Mouse (Mus musculus) T-cell, adult 2 months (primary cell): Measurements from ENCODE around the gene Agtpbp1.

Experiments
- DNase-seq: peaks from one replicate; pipeline ENCODE4 v3.0.0; 2022; ENCODE audit warnings: low spot score

The Agtpbp1 gene

DNA sequence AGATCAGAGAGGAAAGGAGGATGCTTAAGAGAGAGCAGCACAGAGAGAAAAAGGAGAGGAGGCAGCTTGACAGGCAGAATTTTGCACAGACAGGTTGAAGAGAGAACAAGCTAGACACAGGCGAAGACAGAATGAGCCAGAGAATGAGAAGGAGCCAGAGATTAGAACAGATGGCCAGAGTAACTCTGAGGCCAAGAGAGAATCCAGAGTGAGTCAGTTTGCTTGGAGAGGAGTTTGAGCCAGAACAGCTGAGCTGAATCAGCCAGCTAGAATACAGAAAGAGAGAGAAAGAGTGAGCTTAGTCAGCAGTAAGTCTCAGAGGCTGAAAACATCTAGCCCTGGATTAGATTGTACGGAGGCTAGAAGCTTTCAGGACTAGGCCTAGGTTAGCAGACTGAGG is 12.5 kb downstream of the Agtpbp1 start:
- no peak for DNase-seq

DNA sequence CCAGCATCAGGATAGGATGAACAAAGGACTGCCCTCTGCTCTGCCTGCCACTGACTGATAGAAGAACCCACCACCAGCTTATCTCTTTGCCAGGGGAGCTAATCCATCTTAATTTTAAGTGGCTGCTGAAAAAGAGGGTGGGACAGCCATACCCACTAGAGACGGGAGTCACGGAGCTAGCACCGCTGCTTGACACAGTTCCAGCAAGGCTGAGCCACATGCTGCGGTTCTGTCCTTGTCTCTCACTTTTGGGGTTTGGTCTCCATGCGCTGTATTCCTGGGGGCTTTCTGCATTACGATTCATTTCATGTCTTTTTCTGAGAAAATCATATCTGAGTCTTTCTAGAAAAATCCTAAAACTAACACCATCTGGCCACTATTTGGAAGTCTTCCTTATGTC is 13.9 kb downstream of the Agtpbp1 start:
- DNase-seq, result no peak

DNA sequence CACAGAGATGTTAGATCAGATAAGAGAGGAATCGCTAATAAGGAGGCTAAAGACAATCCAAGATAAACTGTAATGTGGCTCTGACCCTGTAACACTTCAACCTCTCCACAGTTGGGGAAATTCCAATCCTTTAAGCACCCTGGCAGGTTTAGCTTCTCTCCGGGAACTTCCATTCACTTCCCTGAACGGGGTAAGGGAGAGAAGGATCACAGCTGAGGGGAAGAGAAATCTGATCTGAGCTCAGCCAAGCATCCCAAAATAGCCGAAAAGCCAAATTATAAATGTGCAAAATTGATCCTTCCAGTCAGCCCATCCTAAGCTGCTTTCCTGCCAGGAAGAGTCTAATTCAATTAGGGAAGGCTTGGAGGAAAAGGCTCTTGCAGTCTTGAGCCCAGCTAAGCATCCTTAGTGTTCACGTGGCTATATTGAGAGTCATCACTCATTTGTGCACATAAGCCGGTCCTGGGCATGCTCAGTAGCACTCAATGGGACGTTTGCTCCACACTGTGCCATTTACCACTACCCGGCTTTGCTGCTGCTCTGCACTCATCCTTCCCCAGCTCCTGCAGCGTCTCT is 19.0 kb downstream of the Agtpbp1 start:
- no peak for DNase-seq

DNA sequence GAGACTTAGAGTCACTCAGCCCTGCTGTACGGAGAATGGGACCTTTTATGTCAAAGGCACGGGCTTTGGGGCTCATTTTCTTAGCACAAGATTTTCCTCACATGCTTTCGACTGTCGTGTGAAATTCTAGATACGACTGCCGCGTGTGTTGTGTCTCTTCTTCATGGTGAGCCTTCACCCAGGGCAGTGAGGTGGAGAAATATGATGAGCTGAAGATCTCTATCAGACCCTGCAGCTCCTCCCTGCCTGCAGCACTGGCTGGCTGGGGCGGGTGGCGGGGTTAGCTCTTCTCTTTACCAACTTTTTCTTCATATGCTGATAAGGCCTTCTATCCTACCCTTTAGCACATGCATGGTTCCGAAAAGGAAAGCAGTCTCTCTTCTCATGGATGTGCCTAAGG is 20.1 kb downstream of the Agtpbp1 start:
- no peak for DNase-seq

DNA sequence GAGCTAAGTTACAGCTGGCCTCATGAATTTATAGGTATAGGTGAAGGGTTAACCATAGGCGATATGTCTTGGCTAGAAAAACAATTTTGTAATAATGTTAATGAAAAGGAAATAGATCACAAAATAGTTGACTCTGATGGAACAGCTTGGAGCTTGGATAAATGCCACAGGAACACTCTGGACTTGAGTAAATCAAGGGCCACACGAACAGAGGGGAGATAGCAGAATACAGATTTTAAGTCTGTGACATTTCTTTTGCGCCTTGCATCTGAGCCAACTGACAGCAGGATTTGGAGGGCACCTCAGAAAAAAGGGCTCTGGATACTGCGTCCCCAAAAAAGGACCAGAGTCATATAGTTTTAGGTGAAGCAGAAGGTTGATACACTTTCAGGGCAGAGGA is 20.5 kb downstream of the Agtpbp1 start:
- no peak for DNase-seq

DNA sequence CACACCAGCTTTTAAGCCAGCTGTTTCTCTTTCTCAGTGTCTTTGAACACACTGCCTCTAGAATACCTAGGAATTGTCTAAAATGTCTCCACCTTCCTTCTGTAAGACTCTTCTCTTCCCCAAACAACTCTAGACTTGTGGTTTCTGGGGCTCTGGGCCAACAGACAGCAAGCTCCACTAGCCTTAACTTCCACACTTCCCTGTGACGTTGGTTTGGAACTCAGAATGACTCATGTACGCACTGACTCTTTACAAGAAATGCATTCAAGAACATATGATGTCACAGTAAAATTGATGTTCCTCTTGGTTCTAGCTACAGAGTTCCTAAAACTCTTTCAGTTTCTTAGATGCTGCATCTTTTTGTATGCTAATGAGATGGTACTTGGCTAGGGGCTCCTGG is 22.6 kb downstream of the Agtpbp1 start:
- no peak for DNase-seq

DNA sequence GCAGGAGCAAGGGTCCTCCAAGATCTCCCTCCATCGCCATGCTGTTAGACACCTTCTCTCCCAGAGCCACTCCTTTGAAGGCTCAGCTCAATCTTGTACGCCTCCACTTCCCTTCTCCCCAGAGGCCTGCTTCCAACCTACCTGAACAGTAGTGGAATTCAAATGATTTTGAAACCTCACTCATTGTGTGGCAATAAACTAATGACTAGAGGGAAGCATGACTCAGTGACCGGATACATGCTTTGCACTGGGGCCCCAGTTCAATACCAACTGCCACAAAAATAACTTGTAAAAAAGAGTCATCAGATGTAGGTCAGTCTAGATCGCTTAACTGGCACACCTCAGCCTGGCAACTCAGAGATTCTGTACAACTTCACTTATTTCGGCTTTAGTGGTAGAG is 26.3 kb downstream of the Agtpbp1 start:
- DNase-seq, result no peak

DNA sequence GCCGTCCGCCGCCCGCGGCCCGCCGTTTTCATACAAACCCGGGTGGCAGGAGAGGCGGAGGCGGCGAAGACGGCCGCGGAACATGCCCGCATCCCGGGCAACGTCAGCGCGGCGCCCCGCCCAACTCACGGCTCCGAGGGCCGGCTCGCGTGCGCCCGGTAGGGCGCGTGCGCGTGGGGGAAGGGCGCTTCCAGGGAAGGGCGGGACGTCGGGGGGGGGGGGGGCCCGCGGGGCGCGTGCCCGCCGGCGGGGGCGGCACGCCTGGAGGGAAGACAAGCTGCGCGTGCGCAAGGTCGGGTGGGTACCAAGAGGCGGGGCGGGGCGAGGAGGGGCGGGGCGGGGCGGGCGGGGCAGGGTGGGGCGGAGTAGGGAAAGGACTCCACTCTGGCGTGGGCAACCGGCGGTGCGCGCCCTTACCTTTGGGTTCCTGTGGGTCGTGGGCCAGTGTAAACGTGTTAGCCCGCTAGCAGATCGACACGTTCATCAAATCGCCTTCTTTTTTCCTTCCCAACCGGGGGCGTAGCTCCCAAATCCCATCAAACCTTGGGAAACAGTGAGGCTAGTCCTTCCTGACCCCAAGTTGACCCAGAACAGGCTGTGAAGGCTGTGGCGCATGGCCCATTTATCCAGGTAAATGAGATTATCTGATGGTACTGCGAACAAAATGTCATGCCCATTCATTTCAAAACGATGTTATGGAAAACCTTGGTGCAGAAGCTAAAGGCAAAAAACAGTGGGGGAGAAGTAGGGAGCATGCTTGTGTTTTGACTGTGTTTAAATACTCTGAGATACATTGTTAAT is 27.6 kb downstream of the Agtpbp1 start:
- DNase-seq, result peak; percentile 82

DNA sequence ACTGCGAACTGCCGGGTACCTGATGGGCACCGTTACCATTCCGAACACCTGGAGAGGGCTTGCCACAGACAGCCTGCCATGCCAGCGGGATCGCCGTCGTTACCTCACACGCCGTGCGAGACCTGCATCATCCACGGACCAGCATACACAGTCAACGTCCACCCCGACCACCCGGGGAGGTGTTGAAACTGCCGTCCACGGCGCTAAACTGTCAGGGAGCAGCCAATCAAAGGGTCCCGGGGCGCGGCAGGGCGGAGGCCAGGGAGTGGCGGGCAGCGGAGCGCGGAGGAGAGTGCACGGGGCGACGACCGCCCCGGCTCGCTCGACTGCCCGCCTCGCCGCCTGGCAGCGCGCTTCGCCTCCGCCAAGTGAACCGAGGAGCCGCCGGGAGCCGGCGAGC is 28.4 kb downstream of the Agtpbp1 start:
- DNase-seq, result peak; percentile 34

DNA sequence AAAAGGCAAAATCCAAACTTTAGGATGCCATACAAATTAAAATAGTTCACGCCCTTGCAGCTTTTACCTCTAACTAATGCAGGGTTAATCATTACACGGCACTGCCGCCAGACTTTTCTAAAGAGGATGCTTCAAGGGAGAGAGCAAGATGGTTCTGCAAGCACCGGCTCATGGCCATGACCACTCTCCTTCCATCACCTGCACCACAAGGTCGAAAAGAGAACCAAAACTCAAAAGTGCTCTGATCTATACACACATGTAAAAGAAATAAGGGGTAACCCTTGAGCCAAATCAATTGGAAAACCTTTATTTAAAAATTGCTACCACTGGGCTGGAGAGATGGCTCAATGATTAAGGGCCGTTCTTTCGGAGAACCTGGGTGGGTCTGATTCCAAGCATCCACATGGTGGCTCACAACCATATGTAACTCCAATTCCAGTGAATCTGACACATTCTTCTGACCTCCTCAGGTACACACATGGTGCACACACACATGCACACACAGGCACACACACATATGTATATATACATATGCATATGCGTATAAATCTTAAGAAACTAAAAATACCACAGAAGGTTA is 29.3 kb downstream of the Agtpbp1 start:
- DNase-seq, result no peak

DNA sequence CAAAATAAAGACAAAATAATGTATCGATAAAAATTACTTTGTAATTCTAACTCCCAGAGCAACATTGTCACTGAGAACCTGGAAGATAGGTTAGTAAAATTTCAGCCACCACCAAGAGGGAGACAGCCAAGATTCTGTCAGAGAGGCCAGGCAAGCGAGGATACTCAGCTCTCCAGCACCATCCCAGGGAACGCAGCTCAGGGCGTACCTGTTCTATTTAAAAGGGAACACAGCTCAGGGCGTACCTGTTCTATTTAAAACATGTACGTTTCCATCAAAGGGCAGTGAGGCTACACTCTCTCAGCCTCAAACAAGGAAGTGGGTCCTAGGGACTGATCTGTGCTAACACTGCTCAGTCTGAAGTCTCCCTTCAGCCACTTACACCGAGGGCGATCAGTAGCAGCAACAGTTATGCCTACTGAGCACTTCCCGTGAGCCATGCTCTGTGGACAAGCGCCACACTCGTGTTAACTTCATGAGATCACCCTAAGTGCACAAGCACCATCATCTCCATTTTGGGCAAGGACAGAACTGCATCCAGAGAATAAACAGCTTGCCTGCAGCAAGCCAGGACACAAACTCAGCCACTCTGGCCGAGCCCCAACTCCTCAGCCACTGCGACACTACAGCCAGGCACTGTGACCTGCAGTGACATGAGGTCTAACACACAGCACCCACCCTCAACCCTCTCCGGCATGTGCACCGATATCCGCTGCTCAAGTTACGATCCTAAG is 30.1 kb downstream of the Agtpbp1 start:
- no peak for DNase-seq

DNA sequence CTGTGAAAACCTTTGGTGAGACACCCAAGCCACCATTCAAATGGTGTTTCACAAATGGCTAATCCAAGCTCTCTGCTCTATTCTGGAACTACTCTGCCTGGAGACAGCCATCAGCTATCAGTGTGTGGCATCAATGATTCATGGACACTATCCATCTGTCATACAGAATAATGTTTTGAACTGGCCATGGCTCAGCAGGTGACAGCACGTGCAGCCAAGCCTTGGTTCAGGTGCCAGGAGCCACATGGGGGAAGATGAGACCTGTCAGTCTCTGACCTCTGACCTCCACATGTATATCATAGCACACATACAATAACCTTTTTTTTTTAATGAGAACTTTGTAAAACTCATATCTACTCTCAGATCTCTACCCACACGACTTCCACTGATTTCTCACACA is 32.3 kb downstream of the Agtpbp1 start:
- DNase-seq, result no peak

DNA sequence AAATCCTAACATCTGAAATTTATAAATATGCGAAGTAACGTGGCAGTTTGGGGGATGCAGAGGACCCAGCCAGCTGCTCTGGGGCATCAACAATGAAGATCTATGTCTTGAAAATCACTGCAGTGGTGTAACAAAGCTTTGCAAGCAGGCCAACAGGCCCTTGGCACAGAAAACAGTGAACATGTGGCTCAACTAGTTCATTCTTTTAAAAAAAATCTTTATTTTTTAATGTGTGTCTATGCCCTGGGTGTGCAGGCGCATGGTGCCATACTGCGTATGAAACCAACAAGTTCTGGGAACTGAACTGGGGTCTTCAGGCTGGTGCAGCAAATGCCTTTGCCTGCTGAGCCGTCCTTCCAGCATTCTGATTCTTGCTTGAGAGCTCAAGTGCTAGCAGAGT is 32.7 kb downstream of the Agtpbp1 start:
- DNase-seq, result no peak

DNA sequence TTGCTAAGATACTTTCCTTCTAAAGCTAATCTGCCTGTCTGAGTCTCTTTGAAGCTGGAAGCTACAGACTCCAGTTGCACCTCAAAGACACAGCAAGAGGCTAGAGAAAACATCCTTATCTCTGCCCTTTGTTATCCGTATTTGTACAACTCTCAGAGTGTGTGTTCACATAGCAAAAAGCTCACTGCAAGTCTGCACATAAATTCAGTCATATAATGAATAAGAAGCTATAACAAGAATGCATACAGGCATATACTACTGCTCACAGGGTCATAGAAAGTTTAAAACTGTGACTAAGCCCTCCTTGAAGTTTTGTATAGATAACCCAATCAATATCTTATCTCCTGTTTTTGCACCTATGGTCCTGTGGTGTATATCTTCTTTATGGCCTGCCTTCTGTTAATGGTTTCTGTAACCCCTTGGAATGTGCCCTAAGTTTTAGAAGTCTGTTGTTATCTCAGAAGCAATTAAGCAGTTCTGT is 35.7 kb downstream of the Agtpbp1 start:
- no peak for DNase-seq

DNA sequence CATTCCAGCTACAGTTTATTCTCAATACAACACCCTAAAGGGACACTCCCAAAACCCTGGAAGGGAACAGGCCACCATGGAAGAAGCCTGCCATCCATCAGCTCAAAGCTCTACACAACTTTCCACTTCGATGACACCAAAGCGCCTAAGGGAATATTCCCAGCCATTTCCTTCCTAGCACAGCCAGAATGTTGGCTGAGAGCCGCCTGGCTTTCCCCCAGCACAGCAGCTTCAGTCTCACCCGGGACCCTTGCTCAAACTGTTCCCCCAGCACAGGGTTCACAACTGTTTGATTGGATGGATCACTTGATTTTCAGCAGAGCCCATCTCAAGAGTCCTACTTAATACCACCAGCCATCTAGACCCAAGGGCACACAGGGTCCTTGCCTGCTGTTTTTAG is 37.3 kb downstream of the Agtpbp1 start:
- no peak for DNase-seq

DNA sequence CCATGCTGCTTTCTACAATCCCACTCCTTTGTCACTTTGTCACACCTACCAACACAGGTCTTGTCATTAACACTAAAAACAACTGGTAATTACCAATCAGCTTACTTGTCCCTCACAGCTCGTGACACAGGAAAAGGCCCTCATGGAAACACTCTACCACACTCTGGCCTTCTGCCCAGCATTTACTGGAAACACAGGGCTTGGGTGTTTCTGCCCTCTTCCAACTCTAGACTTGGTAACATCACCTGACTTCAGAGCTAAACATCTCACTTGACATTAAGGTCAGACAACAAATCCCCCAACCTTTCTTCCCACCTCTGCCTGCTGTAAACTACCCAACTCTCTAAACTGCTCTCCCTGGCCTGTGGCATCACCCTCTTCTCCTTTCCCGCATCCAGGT is 37.9 kb downstream of the Agtpbp1 start:
- no peak for DNase-seq

DNA sequence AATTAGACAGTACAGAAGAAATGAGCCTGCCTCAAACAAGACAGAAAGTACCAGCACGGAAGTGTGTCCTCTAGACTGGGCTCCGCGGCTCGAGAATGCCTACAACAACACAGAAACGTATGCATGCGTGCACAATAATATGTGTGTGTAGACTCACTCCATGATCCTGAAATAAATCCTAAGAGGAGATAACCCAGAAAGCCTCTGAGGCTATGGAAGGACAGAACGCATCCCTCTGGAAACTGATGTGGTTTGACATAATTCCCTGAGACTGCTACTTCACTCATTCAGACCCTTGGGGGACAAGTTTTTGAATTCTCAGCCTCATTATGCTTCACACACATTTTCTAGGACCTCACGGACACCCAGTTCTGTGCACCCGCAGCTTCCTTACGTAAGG is 42.6 kb downstream of the Agtpbp1 start:
- DNase-seq, result no peak

DNA sequence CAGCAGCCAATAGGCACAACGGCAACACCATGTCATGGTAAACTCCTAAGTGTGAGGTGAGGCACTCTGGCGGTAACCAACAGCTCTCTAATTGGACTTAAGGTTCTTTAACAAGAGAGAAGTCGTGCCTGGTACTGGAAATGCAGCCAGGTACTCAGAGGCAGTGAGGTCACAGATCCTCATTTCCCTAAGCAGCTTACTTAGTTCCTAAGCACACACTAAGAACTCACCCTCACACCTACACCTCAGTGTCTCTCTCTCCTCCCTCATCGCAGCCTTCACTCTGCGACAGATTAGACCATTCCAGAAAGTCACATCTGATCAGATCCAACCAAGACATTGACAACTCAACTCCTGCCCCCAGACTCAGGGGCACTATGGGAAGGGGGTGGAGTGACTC is 45.0 kb downstream of the Agtpbp1 start:
- no peak for DNase-seq

DNA sequence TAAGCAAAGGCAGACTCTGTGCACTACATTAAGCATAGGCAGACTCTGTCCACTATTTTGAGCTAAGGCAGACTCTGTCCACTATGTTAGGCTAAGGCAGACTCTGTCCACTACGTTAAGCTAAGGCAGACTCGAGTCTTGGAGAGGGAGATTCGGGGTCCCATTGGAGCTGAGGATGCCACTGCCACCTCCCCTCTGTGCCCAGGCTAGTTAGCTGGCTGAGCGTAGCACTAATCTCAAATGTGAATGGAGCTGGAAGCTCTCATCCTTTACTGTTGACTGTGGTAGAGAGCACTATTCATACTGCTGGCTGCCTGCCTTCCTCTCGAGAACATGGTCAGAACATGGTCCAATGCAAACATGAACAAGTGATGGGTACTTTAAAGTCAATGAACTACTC is 46.4 kb downstream of the Agtpbp1 start:
- no peak for DNase-seq

DNA sequence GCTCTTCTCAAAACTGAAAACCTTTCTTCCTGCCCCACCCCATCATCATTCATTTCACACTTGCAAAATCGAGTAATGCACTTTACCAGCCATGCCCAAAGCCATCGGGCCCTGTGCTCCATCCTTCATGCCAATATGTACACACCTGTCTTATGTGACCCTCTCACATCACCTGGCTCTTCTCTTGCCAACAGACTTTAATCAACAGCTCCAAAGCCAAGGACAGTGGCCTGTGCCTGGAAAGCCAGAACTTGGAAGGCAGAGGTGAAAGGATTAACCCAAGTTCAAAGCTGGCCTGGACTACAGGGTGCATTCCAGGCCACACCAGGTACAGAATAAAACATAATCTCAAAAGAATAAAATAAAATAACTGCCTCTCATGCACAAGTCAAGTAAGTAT is 48.4 kb downstream of the Agtpbp1 start:
- DNase-seq, result no peak

DNA sequence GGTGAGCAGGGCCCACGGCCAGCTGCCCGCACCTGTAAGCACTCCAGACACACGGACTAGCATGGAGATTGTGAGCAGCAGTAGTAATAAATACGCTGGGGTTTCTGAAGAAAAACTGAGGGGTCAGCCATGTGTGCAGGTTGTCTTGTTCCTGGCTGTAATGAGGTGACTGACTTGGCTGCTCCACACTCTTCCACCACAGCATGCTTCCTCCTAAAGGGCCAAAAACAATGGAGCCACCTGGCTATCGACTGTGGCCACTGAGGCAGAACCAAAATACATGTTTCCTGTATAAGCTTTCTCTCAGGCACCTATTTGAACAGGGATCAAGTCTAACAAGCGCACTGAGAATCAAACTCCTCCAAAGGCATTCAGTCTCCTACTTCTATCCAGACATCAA is 49.3 kb downstream of the Agtpbp1 start:
- no peak for DNase-seq

DNA sequence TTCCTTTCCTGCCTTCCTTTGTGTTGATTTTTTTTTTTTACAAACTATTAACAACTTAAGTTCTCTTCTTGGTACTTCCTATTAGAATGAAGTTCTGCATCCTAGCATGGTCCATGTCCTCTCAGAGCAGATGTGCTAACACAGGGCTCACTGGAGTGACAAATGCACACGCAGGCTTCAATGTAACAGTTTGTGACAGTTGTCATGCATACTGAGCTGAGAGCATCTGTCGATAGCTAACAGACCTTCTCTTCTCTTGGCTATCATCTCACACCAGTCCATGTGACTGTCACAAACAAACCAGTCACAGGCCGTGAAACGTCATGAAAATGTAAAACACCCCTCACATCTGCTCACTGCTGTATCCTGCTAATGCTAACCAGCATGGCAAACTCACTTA is 50.7 kb downstream of the Agtpbp1 start:
- DNase-seq, result no peak

DNA sequence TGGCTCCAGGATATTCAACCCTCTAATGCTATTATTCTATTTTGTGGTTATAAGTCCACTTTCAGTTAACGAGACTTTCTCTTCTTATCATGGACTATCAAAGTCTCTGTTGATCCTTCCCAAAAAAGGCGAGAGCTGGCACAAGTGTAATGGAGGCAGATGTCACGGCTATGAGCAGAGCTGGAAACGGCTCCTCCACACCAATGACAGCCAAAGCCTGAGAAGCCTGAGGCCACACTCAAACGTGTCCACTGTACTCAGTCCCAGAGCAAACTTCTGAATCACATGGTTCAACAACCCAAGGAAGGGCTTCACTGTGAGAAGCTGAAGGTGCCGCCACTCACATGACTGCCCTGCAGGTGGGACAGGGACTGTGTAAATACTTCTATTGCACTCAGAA is 51.7 kb downstream of the Agtpbp1 start:
- no peak for DNase-seq
